Mouse (Mus musculus) megakaryocyte, adult 5-6 weeks (primary cell): Measurements from ENCODE around the gene Zg16. TPM values are rescaled to one million over a fixed set of nuclear protein-coding genes. Genes with fewer than 3 reads are reported as not detected.

Source experiments
- ATAC-seq: 2 replicates; pipeline ENCODE4 v1.8.0; 2016; ENCODE audit warnings: mild to moderate bottlenecking, inconsistent platforms; ENCODE audit not compliant: poor library complexity, severe bottlenecking
- total RNA-seq, 2 experiments: library from RNA; stranded (forward) in 1 of 2; stranded (reverse) in 1 of 2; fragments of 153-499, 151-499 nt in 1 of 2; fragments of 221-1000, 200-1000 nt in 1 of 2; gene quantifications; 2 replicates each; pipeline versions ENCODE4 v1.2.3 to v1.2.4; 2015 to 2017

Zg16 gene
- total RNA-seq, 2 experiments from 2014 or later, result 0.96 TPM; not detected in 1

GRCm38 (mm10) chr7:127077692-127078091 lies 9.4 kb downstream of the Zg16 start:
- ATAC-seq, result peak; percentile 58

GRCm38 (mm10) chr7:127076188-127076587 lies 10.9 kb downstream of the Zg16 start:
- no peak for ATAC-seq

GRCm38 (mm10) chr7:127073221-127073620 lies 13.9 kb downstream of the Zg16 start:
- no peak for ATAC-seq

GRCm38 (mm10) chr7:127070871-127071413 lies 16.2 kb downstream of the Zg16 start:
- no peak for ATAC-seq

GRCm38 (mm10) chr7:127066317-127066716 lies 20.8 kb downstream of the Zg16 start:
- ATAC-seq, result no peak

GRCm38 (mm10) chr7:127065538-127065937 lies 21.6 kb downstream of the Zg16 start:
- no peak for ATAC-seq

GRCm38 (mm10) chr7:127055026-127055585 lies 32.0 kb downstream of the Zg16 start:
- no peak for ATAC-seq

GRCm38 (mm10) chr7:127041851-127042672 lies 45.1 kb downstream of the Zg16 start, which contains the start of gene Kif22:
Gene Kif22 (minus strand): TSS chr7:127042471.
- peak; percentile 100 for ATAC-seq

GRCm38 (mm10) chr7:127031244-127031643 lies 55.9 kb downstream of the Zg16 start:
- no peak for ATAC-seq

GRCm38 (mm10) chr7:127030172-127030571 lies 57.0 kb downstream of the Zg16 start:
- no peak for ATAC-seq

- no peak for ATAC-seq
These were observed 59.2 kb downstream of the Zg16 start for GRCm38 (mm10) chr7:127027885-127028284.

- ATAC-seq, result peak; percentile 76
These were observed 60.0 kb downstream of the Zg16 start, which contains the start of gene Maz for GRCm38 (mm10) chr7:127026984-127027726. Gene Maz (minus strand): TSS chr7:127027037.

GRCm38 (mm10) chr7:127026616-127026983 lies 60.5 kb downstream of the Zg16 start:
- ATAC-seq, result peak; percentile 3; the same call in 1 of the 2 replicates

- no peak for ATAC-seq
These were observed 60.9 kb downstream of the Zg16 start for GRCm38 (mm10) chr7:127026161-127026600.

GRCm38 (mm10) chr7:127025556-127026160 lies 61.5 kb downstream of the Zg16 start:
- ATAC-seq, result no peak

GRCm38 (mm10) chr7:127024755-127025555 lies 62.2 kb downstream of the Zg16 start:
- ATAC-seq, result peak; percentile 38

- ATAC-seq, result no peak
These were observed 63.0 kb downstream of the Zg16 start for GRCm38 (mm10) chr7:127023896-127024690.

GRCm38 (mm10) chr7:127023272-127023691 lies 63.8 kb downstream of the Zg16 start:
- ATAC-seq, result no peak
